Mouse (Mus musculus): ENCODE results near the gene Mical2. TPM values are rescaled to one million over a fixed set of nuclear protein-coding genes. Genes with fewer than 3 reads are reported as not detected.

Mical2 gene
- polyA plus RNA-seq, 1 experiment from 2014 or later, result 0.96 TPM

GRCm38 (mm10) chr7:112345687-112346086, 120.0 kb downstream of the Mical2 start:
- 73% methylated on average over 1 of the region's 1 CpGs for WGBS
- Histone ChIP-seq H3K36me3 (no peaks in the 10 kb centered on the region), H3K27ac (no peak overlapping the region)

GRCm38 (mm10) chr7:112351541-112351940, 125.9 kb downstream of the Mical2 start:
- H3K27ac ChIP-seq, result peak overlapping the region; percentile 79
- no peaks in the 10 kb centered on the region for H3K9me3 ChIP-seq (replicated peaks)
- DNase-seq (ENCODE audit: low spot score), result peak; percentile 83
- H3K36me3 ChIP-seq, result no peaks in the 10 kb centered on the region
- WGBS, result 28% methylated on average over 3 of the region's 3 CpGs
- peaks cover 48% of the 10 kb centered on the region for H3K4me1 ChIP-seq
- no peaks in the 10 kb centered on the region for H3K27me3 ChIP-seq (ENCODE audit: low read depth, poor library complexity, severe bottlenecking)
- H3K4me3 ChIP-seq, result peak overlapping the region; percentile 11; the same call in 1 of the 2 replicates

More at GRCm38 (mm10) chr7:112345687-112346086, 120.0 kb downstream of the Mical2 start:
- no peak for DNase-seq (ENCODE audit: low spot score)
- Histone ChIP-seq H3K4me1 (peaks cover 3% of the 10 kb centered on the region), H3K4me3 (no peak overlapping the region), H3K27me3 (ENCODE audit: low read depth, poor library complexity, severe bottlenecking) (no peaks in the 10 kb centered on the region), H3K9me3 (replicated peaks) (no peaks in the 10 kb centered on the region)

GRCm38 (mm10) chr7:112352005-112352404, 126.3 kb downstream of the Mical2 start:
- 50% methylated on average over 4 of the region's 4 CpGs for WGBS
- Histone ChIP-seq H3K4me1 (peaks cover 48% of the 10 kb centered on the region), H3K36me3 (no peaks in the 10 kb centered on the region), H3K27ac (0 out of 2 replicates have a peak overlapping the region, but pooled peaks have one; percentile 71), H3K9me3 (replicated peaks) (no peaks in the 10 kb centered on the region), H3K4me3 (no peak overlapping the region), H3K27me3 (ENCODE audit: low read depth, poor library complexity, severe bottlenecking) (no peaks in the 10 kb centered on the region)
- DNase-seq (ENCODE audit: low spot score), result no peak

- Histone ChIP-seq H3K9me3 (replicated peaks) (no peaks in the 10 kb centered on the region), H3K4me3 (no peak overlapping the region), H3K4me1 (peaks cover 48% of the 10 kb centered on the region), H3K36me3 (no peaks in the 10 kb centered on the region), H3K27ac (peak overlapping the region; percentile 71; the same call in 1 of the 2 replicates), H3K27me3 (ENCODE audit: low read depth, poor library complexity, severe bottlenecking) (no peaks in the 10 kb centered on the region)
- DNase-seq (ENCODE audit: low spot score), result no peak
- WGBS, result 70% methylated on average over 4 of the region's 4 CpGs
Observed at GRCm38 (mm10) chr7:112353011-112353410, 127.4 kb downstream of the Mical2 start.

- no peak for DNase-seq (ENCODE audit: low spot score)
- no peaks in the 10 kb centered on the region for H3K36me3 ChIP-seq
- peaks cover 48% of the 10 kb centered on the region for H3K4me1 ChIP-seq
- peak overlapping the region; percentile 63 for H3K27ac ChIP-seq
- no peaks in the 10 kb centered on the region for H3K9me3 ChIP-seq (replicated peaks)
- no peaks in the 10 kb centered on the region for H3K27me3 ChIP-seq (ENCODE audit: low read depth, poor library complexity, severe bottlenecking)
- 90% methylated on average over 11 of the region's 11 CpGs for WGBS
- no peak overlapping the region for H3K4me3 ChIP-seq
Observed at GRCm38 (mm10) chr7:112353939-112354338, 128.3 kb downstream of the Mical2 start.

GRCm38 (mm10) chr7:112354503-112354951, 128.9 kb downstream of the Mical2 start:
- no peaks in the 10 kb centered on the region for H3K9me3 ChIP-seq (replicated peaks)
- DNase-seq (ENCODE audit: low spot score), result no peak
- H3K4me3 ChIP-seq, result no peak overlapping the region
- no peaks in the 10 kb centered on the region for H3K27me3 ChIP-seq (ENCODE audit: low read depth, poor library complexity, severe bottlenecking)
- WGBS, result 60% methylated on average over 7 of the region's 7 CpGs
- H3K4me1 ChIP-seq, result peaks cover 48% of the 10 kb centered on the region
- no peaks in the 10 kb centered on the region for H3K36me3 ChIP-seq
- peak overlapping the region; percentile 63 for H3K27ac ChIP-seq

- no peak overlapping the region for H3K27ac ChIP-seq
Observed at GRCm38 (mm10) chr7:112359594-112359993, 133.9 kb downstream of the Mical2 start.

GRCm38 (mm10) chr7:112362574-112363200, 137.0 kb downstream of the Mical2 start:
- 56% methylated on average over 7 of the region's 7 CpGs for WGBS

More at GRCm38 (mm10) chr7:112359594-112359993, 133.9 kb downstream of the Mical2 start:
- no peak for DNase-seq (ENCODE audit: low spot score)
- H3K27me3 ChIP-seq (ENCODE audit: low read depth, poor library complexity, severe bottlenecking), result no peaks in the 10 kb centered on the region
- WGBS, result 90% methylated on average over 3 of the region's 3 CpGs
- H3K4me3 ChIP-seq, result no peak overlapping the region
- peaks cover 17% of the 10 kb centered on the region for H3K4me1 ChIP-seq
- no peaks in the 10 kb centered on the region for H3K9me3 ChIP-seq (replicated peaks)
- H3K36me3 ChIP-seq, result no peaks in the 10 kb centered on the region

GRCm38 (mm10) chr7:112365864-112366263, 140.2 kb downstream of the Mical2 start:
- H3K27ac ChIP-seq, result no peak overlapping the region
- WGBS, result 76% methylated on average over 3 of the region's 3 CpGs
- DNase-seq (ENCODE audit: low spot score), result no peak

More at GRCm38 (mm10) chr7:112362574-112363200, 137.0 kb downstream of the Mical2 start:
- Histone ChIP-seq H3K4me3 (no peak overlapping the region), H3K4me1 (peaks cover 11% of the 10 kb centered on the region), H3K27me3 (ENCODE audit: low read depth, poor library complexity, severe bottlenecking) (no peaks in the 10 kb centered on the region), H3K9me3 (replicated peaks) (no peaks in the 10 kb centered on the region), H3K27ac (no peak overlapping the region), H3K36me3 (no peaks in the 10 kb centered on the region)
- no peak for DNase-seq (ENCODE audit: low spot score)

GRCm38 (mm10) chr7:112369046-112369445, 143.4 kb downstream of the Mical2 start:
- H3K27me3 ChIP-seq (ENCODE audit: low read depth, poor library complexity, severe bottlenecking), result no peaks in the 10 kb centered on the region
- 29% methylated on average over 2 of the region's 2 CpGs for WGBS
- no peaks in the 10 kb centered on the region for H3K9me3 ChIP-seq (replicated peaks)
- peak; percentile 91 for DNase-seq (ENCODE audit: low spot score)
- no peaks in the 10 kb centered on the region for H3K36me3 ChIP-seq
- peaks cover 3% of the 10 kb centered on the region; the same call in 1 of the 2 replicates for H3K4me1 ChIP-seq
- H3K27ac ChIP-seq, result no peak overlapping the region
- no peak overlapping the region for H3K4me3 ChIP-seq

More at GRCm38 (mm10) chr7:112365864-112366263, 140.2 kb downstream of the Mical2 start:
- Histone ChIP-seq H3K4me3 (no peak overlapping the region), H3K4me1 (peaks cover 14% of the 10 kb centered on the region), H3K9me3 (replicated peaks) (no peaks in the 10 kb centered on the region), H3K27me3 (ENCODE audit: low read depth, poor library complexity, severe bottlenecking) (no peaks in the 10 kb centered on the region), H3K36me3 (no peaks in the 10 kb centered on the region)

- Histone ChIP-seq H3K27me3 (ENCODE audit: low read depth, poor library complexity, severe bottlenecking) (no peaks in the 10 kb centered on the region), H3K4me3 (no peak overlapping the region), H3K9me3 (replicated peaks) (no peaks in the 10 kb centered on the region), H3K27ac (no peak overlapping the region), H3K4me1 (peaks cover 6% of the 10 kb centered on the region), H3K36me3 (no peaks in the 10 kb centered on the region)
- WGBS, result 84% methylated on average over 3 of the region's 3 CpGs
- no peak for DNase-seq (ENCODE audit: low spot score)
Observed at GRCm38 (mm10) chr7:112369977-112370376, 144.3 kb downstream of the Mical2 start.

GRCm38 (mm10) chr7:112371387-112371786, 145.7 kb downstream of the Mical2 start:
- peaks cover 15% of the 10 kb centered on the region for H3K4me1 ChIP-seq
- no peaks in the 10 kb centered on the region for H3K36me3 ChIP-seq
- no peak overlapping the region for H3K27ac ChIP-seq
- H3K9me3 ChIP-seq (replicated peaks), result no peaks in the 10 kb centered on the region
- 83% methylated on average over 2 of the region's 2 CpGs for WGBS
- no peaks in the 10 kb centered on the region for H3K27me3 ChIP-seq (ENCODE audit: low read depth, poor library complexity, severe bottlenecking)
- no peak overlapping the region for H3K4me3 ChIP-seq
- no peak for DNase-seq (ENCODE audit: low spot score)

GRCm38 (mm10) chr7:112374035-112374434, 148.4 kb downstream of the Mical2 start:
- WGBS, result 96% methylated on average over 5 of the region's 5 CpGs
- Histone ChIP-seq H3K4me1 (peaks cover 12% of the 10 kb centered on the region), H3K27me3 (ENCODE audit: low read depth, poor library complexity, severe bottlenecking) (no peaks in the 10 kb centered on the region), H3K9me3 (replicated peaks) (no peaks in the 10 kb centered on the region), H3K36me3 (no peaks in the 10 kb centered on the region), H3K27ac (no peak overlapping the region), H3K4me3 (no peak overlapping the region)
- no peak for DNase-seq (ENCODE audit: low spot score)
